Mouse (Mus musculus) frontal cortex, adult 2 months (tissue): ENCODE data around the gene Mvd. TPM values are rescaled to one million over a fixed set of nuclear protein-coding genes. Genes with fewer than 3 reads are reported as not detected.

ENCODE experiments used
- DNase-seq, 2 experiments: peaks; one replicate each; pipeline ENCODE4 v3.0.0; 2022; ENCODE audit warnings: low spot score in 1 of 2; ENCODE audit errors: extremely low spot score in 1 of 2
- polyA plus RNA-seq: library from polyadenylated mRNA; depleted of rRNA; stranded (reverse); fragments of >200 nt; gene quantifications from 2 replicates; pipeline ENCODE4 v1.2.3, GENCODE M21; 2012; rRNA removed

Mvd gene
- polyA plus RNA-seq, 1 experiment, result 31.2 TPM

DNA sequence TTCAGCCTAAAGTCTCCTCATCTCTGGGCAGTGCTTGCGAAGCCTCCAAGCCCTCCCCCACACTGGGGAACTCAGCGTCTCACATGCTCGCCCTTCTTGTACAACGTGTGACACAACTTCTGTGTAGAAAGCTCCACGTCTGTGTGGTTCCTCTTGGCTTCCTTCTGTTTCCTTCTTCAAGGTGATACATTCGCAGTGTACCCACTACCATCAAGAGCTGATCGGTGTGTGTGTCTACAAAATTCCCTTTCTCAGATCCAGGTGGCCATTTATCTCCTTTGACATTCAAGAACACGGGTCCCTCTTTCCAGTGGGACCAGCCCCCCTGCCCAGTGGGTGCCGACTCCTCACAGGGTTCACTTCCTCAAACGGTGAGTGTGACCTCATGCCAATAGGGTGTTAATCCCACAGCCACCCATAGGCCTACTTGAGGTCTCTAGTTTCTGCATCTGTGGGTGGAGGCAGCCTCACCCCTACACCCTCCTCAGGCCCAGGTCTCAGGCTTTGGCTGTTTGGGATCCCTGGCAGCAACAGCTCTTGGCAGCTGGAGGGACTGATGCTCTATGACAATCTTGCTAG, 13.1 kb downstream of the Mvd start:
- DNase-seq, result peak in 1 of 2 experiments; percentile 20

DNA sequence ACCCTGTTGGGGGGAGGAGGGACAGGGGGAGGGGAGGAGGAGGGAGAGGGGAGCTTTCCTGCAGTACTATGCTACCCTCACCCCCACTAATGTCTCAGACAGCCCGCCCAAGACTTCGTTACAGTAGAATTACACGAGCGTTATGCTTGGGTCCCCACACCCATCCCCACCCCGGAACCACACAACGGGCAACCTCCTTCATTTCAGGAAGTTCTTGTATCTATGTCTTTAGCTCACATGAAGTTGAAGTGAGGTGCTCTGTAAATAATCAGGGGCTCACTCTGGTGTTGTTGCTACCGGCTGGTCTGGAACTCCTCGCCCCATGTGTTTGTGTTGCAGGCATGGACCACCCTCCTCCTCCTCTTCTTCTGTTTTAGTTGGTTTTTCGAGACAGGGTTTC, 15.1 kb downstream of the Mvd start:
- no peak for DNase-seq

DNA sequence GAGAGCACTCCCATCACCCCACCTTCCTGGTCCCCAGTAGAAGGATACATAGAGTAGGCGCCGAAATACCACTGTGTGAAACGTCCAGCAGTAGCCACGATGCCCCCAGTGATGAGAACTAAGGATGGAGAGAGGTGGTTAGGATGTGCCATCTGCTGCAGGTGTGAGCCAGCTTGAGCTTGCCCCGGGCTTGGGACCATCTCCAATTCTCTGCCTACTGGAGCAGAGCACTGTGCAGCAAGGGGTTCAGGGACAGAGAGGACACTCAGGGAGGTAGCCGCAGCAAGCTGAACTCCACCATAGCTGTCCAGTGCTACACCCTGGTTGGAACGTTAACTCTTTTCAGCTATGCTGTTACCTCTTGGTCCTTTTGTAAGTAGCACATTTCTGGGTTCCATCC, 15.6 kb downstream of the Mvd start:
- no peak for DNase-seq

DNA sequence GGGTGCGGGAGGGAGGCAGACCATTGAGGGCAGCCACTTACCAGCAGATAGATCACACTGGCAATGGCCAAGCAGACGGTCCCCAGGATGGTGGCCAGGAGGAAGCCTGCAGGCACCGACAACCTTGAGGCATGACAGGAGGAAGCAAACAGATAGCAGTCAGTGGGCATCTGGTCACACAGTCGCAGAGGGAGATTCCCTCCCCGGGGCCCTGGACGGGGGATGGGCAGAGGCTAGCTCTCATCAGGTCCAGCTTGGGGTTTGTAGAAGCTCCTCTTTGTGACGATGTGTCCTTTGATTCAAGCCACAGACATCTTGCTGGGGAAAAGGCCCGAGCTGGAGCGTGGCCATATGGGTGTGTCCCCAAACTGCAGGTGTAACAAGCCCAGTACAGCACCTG, 17.1 kb downstream of the Mvd start:
- DNase-seq, result no peak

DNA sequence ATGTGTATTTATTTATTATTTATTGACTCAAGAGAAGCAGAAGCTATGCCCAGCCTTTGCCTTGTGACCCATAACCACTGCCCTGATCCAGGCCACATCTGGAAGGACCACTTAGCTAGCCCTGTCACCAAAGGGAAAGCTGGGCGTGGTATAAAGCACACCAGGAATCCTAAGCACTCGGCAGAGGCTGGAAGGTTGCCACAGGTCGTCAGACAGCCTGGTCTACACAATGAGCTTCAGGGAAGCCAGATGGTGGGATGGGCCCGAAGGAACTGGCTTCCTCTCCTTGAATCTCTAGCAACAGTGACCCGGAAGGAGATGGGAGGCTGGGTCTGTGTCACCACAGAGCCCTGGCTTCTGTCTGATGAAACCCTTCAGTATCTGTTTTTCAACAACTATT, 19.6 kb downstream of the Mvd start:
- no peak for DNase-seq

DNA sequence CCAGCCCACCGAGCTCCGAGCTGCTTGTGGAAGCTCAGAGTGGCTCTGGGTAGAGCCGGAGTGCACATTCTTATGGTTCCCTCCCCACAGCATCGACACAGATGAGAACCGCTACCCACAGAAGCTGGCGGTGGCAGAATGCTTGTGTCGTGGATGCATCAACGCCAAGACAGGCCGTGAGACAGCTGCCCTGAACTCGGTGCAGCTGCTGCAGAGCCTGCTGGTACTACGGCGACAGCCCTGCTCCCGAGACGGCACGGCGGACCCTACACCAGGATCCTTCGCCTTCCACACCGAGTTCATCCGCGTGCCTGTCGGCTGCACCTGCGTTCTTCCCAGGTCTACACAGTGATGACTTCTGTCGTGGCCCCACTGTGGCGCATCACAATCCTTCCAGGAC, 20.0 kb downstream of the Mvd start:
- no peak for DNase-seq

DNA sequence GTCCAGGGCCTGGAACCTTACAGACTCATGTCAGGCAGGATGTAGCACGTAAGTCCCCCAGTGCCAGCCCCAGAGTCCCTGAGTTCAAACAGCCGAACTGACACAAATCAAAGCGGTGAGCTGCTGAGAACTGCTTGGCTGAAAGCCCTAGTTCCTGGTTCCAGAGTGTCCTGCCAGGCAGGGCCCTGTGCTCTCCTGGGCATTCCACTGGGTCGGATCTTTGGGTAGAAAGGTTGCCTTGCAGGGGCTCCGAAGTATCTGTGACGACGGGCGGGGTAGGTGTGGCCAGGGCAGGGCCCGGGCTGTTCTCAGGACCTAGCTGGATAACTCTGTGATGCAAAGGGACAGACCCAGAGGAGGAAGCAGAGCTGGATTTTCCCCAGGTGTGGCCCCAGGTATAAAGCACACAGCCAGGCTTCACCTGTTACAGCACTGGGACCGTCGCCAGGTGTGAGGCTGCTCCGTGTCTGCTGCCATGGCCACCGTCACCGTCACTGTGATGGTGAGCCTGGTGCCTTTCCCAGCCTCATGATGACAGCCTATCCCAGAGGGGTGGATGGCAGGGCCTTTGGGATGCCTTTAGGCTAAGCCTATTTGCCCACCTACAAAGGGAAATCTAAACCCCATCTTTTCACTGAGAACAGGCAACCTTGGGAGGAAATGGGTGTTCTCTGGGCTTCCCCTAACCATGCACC, 21.7 kb downstream of the Mvd start, which contains the start of gene Il17c:
Gene Il17c, plus strand, starts transcription at position 645 of the 695 bp plus-strand sequence.
- DNase-seq, result no peak

DNA sequence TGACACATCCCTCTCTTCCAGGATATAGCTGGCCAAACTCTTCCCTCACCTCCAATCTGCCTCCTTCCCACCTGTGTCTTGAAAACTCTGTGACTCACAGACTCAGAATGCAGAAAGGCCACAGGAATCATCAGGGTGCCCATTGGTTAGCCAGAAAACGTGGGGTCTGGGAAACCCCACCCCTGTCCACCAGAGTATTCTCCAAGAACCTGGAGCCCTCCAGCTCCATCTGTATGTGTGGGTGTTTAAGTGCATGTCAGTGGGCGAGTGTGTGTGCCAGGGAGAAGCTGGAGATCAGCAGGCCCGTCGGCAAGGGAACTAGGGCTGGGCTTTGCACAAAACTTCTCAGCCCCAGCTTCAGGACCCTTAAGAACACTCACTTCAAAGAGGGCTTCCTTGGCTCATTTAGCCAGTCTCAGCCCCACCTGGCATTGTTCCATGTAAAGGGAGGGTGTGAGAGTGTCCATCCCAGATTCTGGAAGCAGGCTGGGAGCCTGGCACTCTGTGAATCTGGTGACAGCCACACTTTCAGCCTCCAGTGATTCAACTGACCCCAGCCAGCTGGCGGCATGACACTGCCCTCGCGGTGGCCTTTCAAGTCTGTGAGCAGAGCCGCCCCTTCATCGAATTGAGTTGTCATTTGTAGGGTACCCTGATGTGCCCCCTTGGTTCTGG, 23.2 kb downstream of the Mvd start:
- peak; percentile 53 to 70 for DNase-seq

DNA sequence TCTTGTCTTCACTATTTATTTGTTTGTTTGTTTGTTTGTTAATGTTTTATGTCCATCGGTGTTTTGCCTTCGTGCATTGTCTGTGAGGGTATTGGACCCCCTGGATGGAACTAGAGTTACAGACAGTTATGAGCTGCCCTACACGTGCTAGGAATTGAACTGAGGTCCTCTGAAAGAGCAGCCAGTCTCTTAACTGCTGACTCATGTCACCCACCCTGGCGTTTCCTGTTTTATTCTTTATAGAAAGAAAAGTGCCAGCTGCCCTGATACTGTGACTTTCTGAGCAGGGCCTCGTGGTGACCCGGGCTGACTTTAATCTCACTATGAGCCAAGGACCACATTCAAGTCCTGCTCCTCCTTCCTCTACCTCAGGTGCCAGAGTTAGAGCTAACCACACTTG, 27.7 kb downstream of the Mvd start:
- no peak for DNase-seq

DNA sequence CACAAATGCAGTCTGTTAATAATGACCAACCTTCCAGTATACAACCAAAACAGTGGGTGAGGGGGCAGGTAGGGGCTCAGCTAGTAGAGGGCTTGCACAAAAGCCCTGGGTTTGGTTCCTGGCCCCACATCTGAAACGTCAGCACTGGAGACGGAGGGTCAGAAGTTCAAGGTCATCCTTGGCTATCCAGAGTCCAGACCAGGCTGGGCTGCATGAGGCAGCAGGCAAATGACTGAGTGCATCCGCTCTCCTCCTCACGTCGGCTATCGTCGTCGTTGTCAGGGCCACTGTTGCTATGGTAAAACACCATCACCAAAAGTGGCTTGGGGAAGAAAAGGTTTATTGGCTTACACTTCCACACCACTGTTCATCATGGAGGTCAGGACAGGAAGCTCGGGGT, 28.9 kb downstream of the Mvd start:
- DNase-seq, result no peak

DNA sequence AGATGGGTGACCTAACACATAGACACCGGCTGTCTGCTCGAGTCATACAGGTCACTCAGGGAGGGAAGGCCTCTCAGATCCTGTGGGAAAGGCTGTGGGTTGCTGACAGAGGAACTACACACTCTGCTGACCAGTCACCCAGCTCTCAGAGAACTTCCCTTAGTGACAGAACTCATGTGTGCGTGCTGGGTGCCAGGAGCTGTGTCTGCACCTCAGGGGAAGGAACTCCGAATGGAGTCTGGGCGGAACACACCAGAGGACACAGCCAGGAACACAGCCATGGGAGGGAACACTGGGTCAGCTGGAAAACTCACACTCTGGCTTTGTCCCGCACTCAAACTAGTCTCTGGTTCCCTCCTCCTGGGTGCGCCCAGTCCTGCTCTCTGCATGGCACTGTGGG, 35.5 kb downstream of the Mvd start:
- DNase-seq, result no peak

DNA sequence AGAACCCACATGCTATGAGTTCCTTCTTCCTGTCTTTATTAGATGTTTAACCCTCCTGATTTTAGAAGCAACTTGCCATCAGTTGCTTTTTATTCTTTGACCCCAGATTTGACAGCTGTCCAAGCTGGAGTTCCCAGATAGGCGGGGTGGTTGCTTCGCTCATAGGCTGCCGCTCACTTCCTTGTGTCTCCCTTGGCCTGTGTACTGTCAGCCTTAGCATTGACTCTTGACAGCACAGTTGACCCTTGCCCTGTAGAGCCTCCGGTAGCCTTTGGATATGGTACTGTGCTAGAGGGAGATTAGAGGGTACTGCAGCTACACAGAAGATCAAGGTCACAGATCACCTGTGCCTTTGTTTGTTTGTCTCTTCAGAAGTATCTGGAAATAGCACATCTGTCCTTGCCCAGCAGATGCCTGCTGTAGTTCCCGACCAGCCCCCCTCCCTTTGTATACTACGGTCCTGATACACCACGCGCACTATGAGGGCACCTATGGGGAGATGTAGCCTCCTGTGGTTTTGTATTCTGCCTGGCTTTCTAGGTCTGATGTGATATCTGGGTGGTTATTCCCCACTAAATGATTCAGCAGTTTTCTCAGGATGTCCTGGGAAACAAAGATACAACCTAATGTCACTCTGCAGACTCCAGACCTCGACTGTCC, 37.9 kb downstream of the Mvd start:
- no peak for DNase-seq

DNA sequence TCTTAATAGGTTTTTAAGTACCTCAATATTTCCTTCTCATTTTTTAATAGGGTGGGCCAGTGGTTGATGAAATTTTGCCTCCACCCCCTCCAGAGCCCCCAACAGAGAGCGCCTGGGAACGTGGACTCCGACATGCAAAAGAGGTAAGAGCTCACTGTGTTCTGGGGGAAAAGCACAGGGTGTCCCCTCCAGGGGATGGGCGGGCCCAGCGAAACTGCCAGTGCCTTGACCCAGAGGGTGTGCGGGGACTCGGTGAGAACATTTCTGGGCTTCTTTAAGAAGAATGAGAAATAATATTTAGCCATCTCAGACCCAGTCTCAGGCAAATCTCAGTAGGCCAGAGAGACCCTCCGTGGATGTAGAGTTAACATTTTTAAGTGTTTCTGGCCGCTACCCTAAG, 45.0 kb downstream of the Mvd start:
- DNase-seq, result no peak

DNA sequence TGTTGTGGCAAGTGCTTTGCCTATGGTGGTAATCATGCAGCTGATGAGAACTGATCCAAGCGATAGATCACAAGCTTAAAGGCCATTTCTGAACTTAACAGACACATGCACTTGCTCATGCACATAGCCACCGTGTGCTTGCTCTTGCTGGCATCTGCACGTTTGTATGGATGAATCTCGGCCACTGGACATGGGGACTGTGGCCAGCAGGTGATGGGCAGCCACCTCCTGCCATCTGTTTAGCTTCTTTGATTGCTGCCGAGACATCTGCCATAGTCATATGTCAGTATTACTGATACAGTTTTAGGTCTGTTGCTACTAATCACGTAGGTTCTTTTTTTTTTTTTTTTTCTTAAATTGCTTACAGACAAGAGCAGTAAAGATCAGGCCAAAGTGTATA, 47.9 kb downstream of the Mvd start:
- no peak for DNase-seq

DNA sequence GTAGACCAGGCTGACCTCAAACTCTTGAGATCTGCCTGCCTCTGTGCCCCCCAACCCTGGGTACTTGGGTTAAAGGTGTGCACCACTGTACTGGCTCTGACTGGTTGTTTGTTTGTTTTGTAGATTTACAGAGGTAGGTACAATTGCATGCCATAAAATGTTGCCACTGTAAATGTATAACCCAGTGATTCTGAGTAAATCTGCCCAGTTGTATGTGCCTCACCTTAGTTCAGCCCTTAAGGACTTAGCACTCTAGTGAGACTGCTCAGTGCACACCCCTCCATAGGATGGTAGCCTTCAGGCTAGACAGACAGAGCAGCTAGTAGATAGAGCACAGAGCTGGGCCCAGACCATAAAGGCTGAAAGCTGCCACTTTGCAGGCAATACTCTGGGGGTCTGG, 49.5 kb downstream of the Mvd start:
- DNase-seq, result no peak

DNA sequence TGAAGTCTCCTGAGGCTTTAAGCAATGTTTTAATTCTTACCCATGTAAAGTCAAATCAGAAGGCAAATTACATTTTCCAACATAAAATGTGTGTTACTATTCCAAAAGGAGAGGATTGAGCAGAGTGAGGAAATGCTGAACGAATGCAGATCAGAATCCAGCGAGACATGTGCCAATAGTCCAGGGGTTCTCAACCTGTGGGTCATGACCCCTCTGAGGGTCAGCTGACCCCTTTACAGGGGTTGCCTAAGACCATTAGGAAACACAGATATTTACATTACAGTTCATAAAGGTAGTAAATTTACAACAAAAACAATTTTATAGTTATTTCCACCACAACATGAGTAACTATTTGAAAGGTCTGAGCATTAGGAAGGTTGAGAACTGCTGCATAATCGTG, 52.5 kb downstream of the Mvd start:
- no peak for DNase-seq

DNA sequence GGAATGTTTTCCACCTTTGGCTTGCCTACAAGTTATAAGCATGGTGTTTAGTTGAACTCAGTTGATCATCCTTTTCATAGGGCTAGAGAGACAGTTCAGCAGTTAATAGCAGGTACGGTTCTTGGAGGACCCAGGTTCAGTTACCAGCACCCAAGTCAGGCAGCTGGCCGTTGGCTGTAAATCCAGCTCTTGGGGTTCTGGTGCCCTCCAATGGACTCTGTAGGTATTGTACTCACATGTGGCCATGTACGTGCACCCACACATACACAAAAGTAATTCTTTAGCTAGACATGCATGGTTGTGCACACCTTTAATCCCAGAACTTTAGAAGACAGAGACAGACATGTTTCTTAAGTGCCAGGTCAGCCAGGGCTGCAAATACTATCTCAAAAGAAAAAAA, 53.9 kb downstream of the Mvd start:
- no peak for DNase-seq

Other genes with a start within 250 kb of the Mvd start
- 26.0 and 36.1 TPM in 2 replicates for gene Zfpm1, start 161.3 kb downstream of the Mvd start, polyA plus RNA-seq
- 4.8 TPM in 2 replicates for gene Trhr2, start 82.7 kb downstream of the Mvd start, polyA plus RNA-seq
- 35.1 and 36.1 TPM in 2 replicates for gene Zc3h18, start 66.8 kb downstream of the Mvd start, polyA plus RNA-seq
- gene Il17c, start 21.4 kb downstream of the Mvd start, polyA plus RNA-seq, result 0.46 and 1.0 TPM in 2 replicates
- gene Cyba, start 10.5 kb downstream of the Mvd start, polyA plus RNA-seq, result 19.4 and 21.5 TPM in 2 replicates
- 0.22 and 0.57 TPM in 2 replicates for gene Snai3, start 17.3 kb upstream of the Mvd start, polyA plus RNA-seq
- 62.3 and 86.3 TPM in 2 replicates for gene Rnf166, start 32.6 kb upstream of the Mvd start, polyA plus RNA-seq
- gene Ctu2, start 32.7 kb upstream of the Mvd start, polyA plus RNA-seq, result 40.2 and 51.2 TPM in 2 replicates
- 7.4 and 9.1 TPM in 2 replicates for gene Piezo1, start 107.9 kb upstream of the Mvd start, polyA plus RNA-seq
- 2.4 and 2.5 TPM in 2 replicates for gene Cdt1, start 124.6 kb upstream of the Mvd start, polyA plus RNA-seq
- 66.0 and 67.4 TPM in 2 replicates for gene Aprt, start 133.5 kb upstream of the Mvd start, polyA plus RNA-seq
- 9.4 and 9.5 TPM in 2 replicates for gene Galns, start 168.0 kb upstream of the Mvd start, polyA plus RNA-seq
- 130 and 153 TPM in 2 replicates for gene Trappc2l, start 168.2 kb upstream of the Mvd start, polyA plus RNA-seq
- not detected in 2 replicates for gene Pabpn1l, start 179.3 kb upstream of the Mvd start, polyA plus RNA-seq